Mouse (Mus musculus) heart, postnatal 0 days (tissue): Measurements from ENCODE around the gene Lgals3bp.

Experiments
- CTCF ChIP-seq: IDR thresholded peaks from 2 replicates; pipeline ENCODE4 v1.5.1; 2016; ENCODE audit warnings: antibody characterized with exemption, control low read depth, low read depth
- EP300 ChIP-seq: IDR thresholded peaks from 2 replicates; pipeline ENCODE4 v1.6.1; 2016; ENCODE audit warnings: antibody characterized with exemption, low read depth

DNA sequence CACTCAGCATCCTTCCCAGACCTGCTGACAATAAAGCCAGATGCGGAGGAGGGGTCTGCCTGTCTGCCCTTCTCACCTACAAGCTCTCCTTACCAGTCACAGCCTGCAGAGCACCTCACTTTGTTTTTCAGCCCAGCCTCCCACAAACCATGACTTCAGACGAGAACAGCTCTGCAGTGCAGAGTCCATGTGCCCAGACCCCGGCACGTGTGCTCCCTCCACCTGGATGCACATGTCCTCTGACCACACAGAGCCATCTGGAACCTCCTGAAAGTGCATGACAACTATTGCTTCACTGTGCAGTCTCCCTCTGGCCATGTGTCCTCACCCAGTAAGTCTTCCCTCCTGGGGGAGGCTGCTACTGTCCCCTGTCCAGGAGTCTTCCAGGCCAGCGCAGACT is 12.4 kb upstream of the Lgals3bp start:
- TF ChIP-seq CTCF (no peak), EP300 (no peak)
